Mouse (Mus musculus) gastrocnemius, postnatal 10 days (tissue): ENCODE measurements around the gene Foxn2. TPM values are rescaled to one million over a fixed set of nuclear protein-coding genes. Genes with fewer than 3 reads are reported as not detected.

ENCODE experiments used
- total RNA-seq, 2 experiments: library from RNA; stranded (reverse); gene quantifications; 2 replicates each; pipeline ENCODE4 v1.2.3; 2021

Foxn2 gene
- total RNA-seq, 2 experiments from 2014 or later: 17.5 to 19.4 TPM

Other genes starting within 250 kb of the Foxn2 start
- gene Ppp1r21, start 89.4 kb downstream of the Foxn2 start, total RNA-seq: 10 to 100 TPM in 1 of 2 experiments, 1 to 10 TPM in 1; 9.4 to 15.6 TPM
- gene Ston1, start 157.0 kb downstream of the Foxn2 start, total RNA-seq: 10 to 100 TPM; 14.8 to 15.2 TPM
- not detected for gene Gtf2a1l, start 227.9 kb downstream of the Foxn2 start, total RNA-seq